Mouse (Mus musculus) stomach, embryonic 14.5 days (tissue): Measurements from ENCODE around the gene Krtcap2. TPM values are rescaled to one million over a fixed set of nuclear protein-coding genes. Genes with fewer than 3 reads are reported as not detected.
A peak's percentile ranks its signal among the peaks of the same experiment; 100 is the strongest.

Source experiments
- ATAC-seq: fragments of 200-750 bp; cut with Nextera tagmentation; 2 replicates; pipeline ENCODE4 v1.8.0; 2017; ENCODE audit warnings: low read depth, moderate TSS enrichment; ENCODE audit not compliant: insufficient number of reproducible peaks, insufficient read depth, low FRiP score
- H3K27ac ChIP-seq: fragments of 300-500 bp; sonication (generic); 2 replicates; pipeline ENCODE4 v1.5.1; 2014; ENCODE audit warnings: mild to moderate bottlenecking, low read length, moderate library complexity, mixed read lengths
- H3K27me3 ChIP-seq: fragments of 300-500 bp; sonication (generic); 2 replicates; pipeline ENCODE4 v1.6.1; 2014; ENCODE audit warnings: low read length, control low read depth, mixed read lengths; ENCODE audit not compliant: control insufficient read depth, insufficient read depth
- H3K36me3 ChIP-seq: fragments of 300-500 bp; sonication (generic); 2 replicates; pipeline ENCODE4 v1.6.1; 2014; ENCODE audit warnings: mild to moderate bottlenecking, control low read depth, low read length, moderate library complexity, mixed read lengths; ENCODE audit not compliant: control insufficient read depth, insufficient read depth
- H3K4me1 ChIP-seq: fragments of 300-500 bp; sonication (generic); 2 replicates; pipeline ENCODE4 v1.6.1; 2014; ENCODE audit warnings: low read length, control low read depth, mixed read lengths; ENCODE audit not compliant: control insufficient read depth, insufficient read depth
- H3K4me2 ChIP-seq: fragments of 300-500 bp; sonication (generic); replicated peaks from 2 replicates; pipeline ENCODE4 v1.6.1; 2014; ENCODE audit warnings: low read depth, low read length, control low read depth
- H3K4me3 ChIP-seq: fragments of 300-500 bp; sonication (generic); 2 replicates; pipeline ENCODE4 v1.5.1; 2014; ENCODE audit warnings: low read depth, low read length, control low read depth
- H3K9ac ChIP-seq: fragments of 300-500 bp; sonication (generic); replicated peaks from 2 replicates; pipeline ENCODE4 v1.6.1; 2014; ENCODE audit warnings: low read depth, mild to moderate bottlenecking, control low read depth, low read length, moderate library complexity, mixed read lengths
- H3K9me3 ChIP-seq: fragments of 300-500 bp; sonication (generic); 2 replicates; pipeline ENCODE4 v1.6.1; 2016; ENCODE audit warnings: low read depth, low read length, control low read depth; ENCODE audit not compliant: control insufficient read depth
- WGBS: fragments of 180-500 bp; shearing (Covaris S2); extraction: QIAGEN DNeasy Blood & Tissue Kit; methylation state at CpG from one replicate; pipeline ENCODE4 v1.1.7; 2014; 5-methylcytosine and 5-hydroxymethylcytosine counted together
- polyA plus RNA-seq: library from polyadenylated mRNA; unstranded; fragments of >200 nt; fragmentation: Nextera tagmentation; extraction: Ambion mirVana; gene quantifications from 2 replicates; pipeline ENCODE4 v1.2.1, GENCODE M21; 2014

Gene Krtcap2
- polyA plus RNA-seq, 1 experiment from 2014 or later: 314 TPM

DNA sequence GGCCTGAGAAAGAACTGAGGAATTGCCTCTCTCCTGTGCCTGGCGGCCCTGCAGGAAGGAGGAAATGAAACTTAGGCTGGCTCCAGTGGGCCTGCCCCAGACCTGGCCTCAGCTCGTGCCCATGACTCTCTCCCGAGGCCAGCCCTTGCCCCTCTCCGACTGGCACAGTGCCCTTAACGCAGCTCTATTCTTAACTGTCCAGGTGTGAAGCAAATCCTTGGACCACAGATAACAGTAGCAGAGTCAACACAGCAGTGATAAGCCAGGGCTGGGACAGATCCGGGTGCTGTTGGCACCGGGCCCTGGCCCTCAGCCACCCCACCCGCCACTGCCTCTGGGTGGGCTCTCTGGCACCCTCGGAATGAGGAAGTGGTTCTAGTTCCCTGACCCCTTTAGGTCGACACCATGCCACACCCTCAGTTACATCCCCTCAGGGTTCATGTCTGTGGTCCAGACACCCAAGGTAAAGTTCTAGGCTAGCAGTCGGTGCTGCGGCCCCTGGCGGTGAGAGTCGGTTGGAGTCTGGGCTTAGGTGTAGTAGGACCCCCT is 12.1 kb upstream of the Krtcap2 start:
- peak; percentile 62 for ATAC-seq
- Histone ChIP-seq H3K36me3 (no peaks in the 10 kb centered on the region), H3K27ac (peak overlapping the region; percentile 70; the same call in 1 of the 2 replicates), H3K9me3 (no peaks in the 10 kb centered on the region), H3K4me1 (no peaks in the 10 kb centered on the region; the same call in 1 of the 2 replicates), H3K4me2 (no peak overlapping the region), H3K27me3 (no peaks in the 10 kb centered on the region), H3K4me3 (no peak overlapping the region), H3K9ac (no peak overlapping the region)
- 67% methylated on average over 14 of the region's 14 CpGs for WGBS

DNA sequence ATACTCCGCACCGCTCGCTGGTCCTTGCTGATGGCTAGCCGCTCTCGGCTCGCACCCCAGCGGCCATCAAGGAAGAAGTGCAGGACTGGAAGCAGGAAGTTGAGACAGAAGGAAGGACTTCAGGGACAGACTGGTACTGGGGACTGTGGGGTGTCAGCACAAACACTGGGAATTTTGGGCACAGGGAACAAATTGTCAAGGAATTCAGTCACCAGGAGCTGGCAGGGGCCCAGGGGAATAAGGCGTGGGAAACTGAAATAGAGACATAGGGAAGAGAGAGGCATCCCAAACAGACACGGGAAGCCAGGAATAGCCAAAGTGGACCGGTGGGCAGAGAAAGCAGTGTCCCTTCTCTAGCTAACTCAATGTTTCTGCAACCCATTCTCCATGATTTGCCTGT is 9.2 kb upstream of the Krtcap2 start:
- Histone ChIP-seq H3K9ac (no peak overlapping the region), H3K9me3 (no peaks in the 10 kb centered on the region), H3K4me3 (no peak overlapping the region), H3K27ac (no peak overlapping the region), H3K4me2 (no peak overlapping the region), H3K36me3 (no peaks in the 10 kb centered on the region), H3K27me3 (no peaks in the 10 kb centered on the region), H3K4me1 (no peaks in the 10 kb centered on the region; the same call in 1 of the 2 replicates)
- 87% methylated on average over 10 of the region's 10 CpGs for WGBS
- ATAC-seq: no peak

DNA sequence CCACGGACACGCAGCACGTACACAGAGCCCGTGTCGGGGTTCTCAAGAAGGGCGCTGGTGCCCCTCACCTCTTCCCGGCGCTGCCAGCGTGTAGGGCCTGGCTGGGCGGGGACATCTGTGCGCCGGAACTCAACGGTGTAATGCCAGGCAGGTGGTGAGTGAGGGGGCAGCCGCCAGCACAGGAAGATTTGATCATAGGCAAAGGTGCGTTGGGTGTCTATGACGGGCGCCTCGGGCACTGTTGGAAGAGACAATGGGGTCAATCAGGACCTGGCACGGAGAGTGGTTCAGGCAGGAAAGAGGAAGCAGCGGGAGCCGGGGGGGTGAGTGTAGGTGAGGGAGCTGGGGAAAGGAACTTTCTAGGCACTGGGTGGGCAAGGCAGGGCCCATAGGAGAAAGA is 8.1 kb upstream of the Krtcap2 start:
- Histone ChIP-seq H3K4me2 (no peak overlapping the region), H3K27me3 (no peaks in the 10 kb centered on the region), H3K4me1 (no peaks in the 10 kb centered on the region; the same call in 1 of the 2 replicates), H3K4me3 (no peak overlapping the region), H3K27ac (no peak overlapping the region), H3K9ac (no peak overlapping the region), H3K9me3 (no peaks in the 10 kb centered on the region), H3K36me3 (no peaks in the 10 kb centered on the region)
- ATAC-seq: no peak
- WGBS: 93% methylated on average over 21 of the region's 21 CpGs

DNA sequence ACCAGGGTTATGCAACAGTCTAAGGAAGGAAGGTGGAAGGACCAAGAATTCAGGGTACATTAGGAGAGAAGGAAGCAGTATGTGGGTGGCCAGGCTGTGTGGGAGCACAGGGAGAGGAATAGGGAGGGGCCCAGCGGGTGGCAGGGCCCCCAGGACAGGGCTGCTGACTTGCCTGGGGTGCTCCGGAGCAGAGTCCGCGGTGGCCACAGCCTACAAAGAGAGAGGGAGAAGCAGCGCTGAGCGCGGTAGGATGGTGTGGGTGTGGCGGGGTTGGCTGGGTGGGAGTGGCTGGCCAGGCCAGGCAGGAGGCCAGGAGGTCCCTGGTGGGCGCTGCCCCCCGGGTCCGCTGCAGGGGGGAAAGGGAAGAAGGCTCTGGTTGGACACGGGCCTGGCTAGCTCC is 7.3 kb upstream of the Krtcap2 start:
- WGBS: 47% methylated on average over 11 of the region's 12 CpGs
- H3K4me2 ChIP-seq: no peak overlapping the region
- H3K27me3 ChIP-seq: no peaks in the 10 kb centered on the region
- H3K4me1 ChIP-seq: no peaks in the 10 kb centered on the region; the same call in 1 of the 2 replicates
- no peaks in the 10 kb centered on the region for H3K9me3 ChIP-seq
- H3K4me3 ChIP-seq: no peak overlapping the region
- H3K27ac ChIP-seq: no peak overlapping the region
- H3K36me3 ChIP-seq: no peaks in the 10 kb centered on the region
- ATAC-seq: no peak
- no peak overlapping the region for H3K9ac ChIP-seq

DNA sequence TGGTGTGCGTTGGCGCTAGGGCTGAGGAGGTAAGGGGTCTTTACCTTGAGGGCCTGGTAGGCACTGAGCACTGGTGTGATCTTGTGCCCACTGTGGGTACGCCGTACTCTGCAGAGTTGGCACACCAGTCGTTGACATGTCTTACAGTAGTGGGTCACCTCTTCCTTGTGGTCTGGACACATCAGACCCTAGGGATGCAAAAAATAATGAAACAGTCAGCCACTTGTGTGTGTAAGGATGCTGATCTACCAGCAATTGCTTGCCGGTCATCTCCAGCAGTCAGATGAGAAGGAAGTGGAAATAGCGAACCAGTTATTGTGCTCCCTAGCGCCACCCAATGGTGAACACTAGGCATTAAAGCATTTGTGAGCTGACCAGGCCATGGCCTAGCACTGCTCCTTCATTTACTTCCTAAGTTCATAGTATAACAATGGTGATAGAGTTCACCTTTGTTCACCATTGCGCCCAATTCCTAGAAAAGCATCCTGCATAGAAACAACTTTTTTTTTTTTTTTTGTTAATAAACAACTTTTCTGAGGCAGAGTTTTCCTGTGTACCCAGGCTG is 3.4 kb upstream of the Krtcap2 start:
- H3K27ac ChIP-seq: no peak overlapping the region
- ATAC-seq: no peak
- H3K9me3 ChIP-seq: no peaks in the 10 kb centered on the region
- no peak overlapping the region for H3K9ac ChIP-seq
- H3K27me3 ChIP-seq: no peaks in the 10 kb centered on the region
- no peak overlapping the region for H3K4me3 ChIP-seq
- H3K4me2 ChIP-seq: no peak overlapping the region
- peaks cover 20% of the 10 kb centered on the region for H3K4me1 ChIP-seq
- no peaks in the 10 kb centered on the region for H3K36me3 ChIP-seq
- 70% methylated on average over 9 of the region's 9 CpGs for WGBS

DNA sequence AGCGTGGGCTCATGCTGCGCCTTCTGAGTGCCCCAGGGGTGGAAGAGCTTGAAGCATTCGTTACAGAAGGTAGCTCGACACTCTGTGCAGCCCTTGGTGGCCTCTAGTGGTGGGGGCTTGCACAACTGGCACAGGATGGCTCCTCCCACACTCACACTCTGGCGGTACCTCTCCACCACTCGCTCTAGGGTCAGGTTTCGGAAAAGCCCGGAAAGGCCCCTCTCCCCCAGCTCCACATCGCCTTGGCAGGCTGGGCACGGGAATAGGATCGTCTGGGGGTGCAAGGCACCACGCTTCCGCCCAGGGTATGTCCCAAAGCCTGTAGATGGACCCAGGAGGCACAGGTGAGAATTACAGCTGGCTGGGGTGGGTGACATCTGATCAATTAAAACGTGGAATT is 2.2 kb upstream of the Krtcap2 start:
- no peaks in the 10 kb centered on the region for H3K36me3 ChIP-seq
- 10% methylated on average over 14 of the region's 14 CpGs for WGBS
- H3K9ac ChIP-seq: no peak overlapping the region
- no peak overlapping the region for H3K4me3 ChIP-seq
- ATAC-seq: no peak
- H3K4me1 ChIP-seq: peaks cover 20% of the 10 kb centered on the region
- H3K27me3 ChIP-seq: no peaks in the 10 kb centered on the region
- no peak overlapping the region for H3K27ac ChIP-seq
- no peaks in the 10 kb centered on the region for H3K9me3 ChIP-seq
- H3K4me2 ChIP-seq: peak overlapping the region; percentile 52

DNA sequence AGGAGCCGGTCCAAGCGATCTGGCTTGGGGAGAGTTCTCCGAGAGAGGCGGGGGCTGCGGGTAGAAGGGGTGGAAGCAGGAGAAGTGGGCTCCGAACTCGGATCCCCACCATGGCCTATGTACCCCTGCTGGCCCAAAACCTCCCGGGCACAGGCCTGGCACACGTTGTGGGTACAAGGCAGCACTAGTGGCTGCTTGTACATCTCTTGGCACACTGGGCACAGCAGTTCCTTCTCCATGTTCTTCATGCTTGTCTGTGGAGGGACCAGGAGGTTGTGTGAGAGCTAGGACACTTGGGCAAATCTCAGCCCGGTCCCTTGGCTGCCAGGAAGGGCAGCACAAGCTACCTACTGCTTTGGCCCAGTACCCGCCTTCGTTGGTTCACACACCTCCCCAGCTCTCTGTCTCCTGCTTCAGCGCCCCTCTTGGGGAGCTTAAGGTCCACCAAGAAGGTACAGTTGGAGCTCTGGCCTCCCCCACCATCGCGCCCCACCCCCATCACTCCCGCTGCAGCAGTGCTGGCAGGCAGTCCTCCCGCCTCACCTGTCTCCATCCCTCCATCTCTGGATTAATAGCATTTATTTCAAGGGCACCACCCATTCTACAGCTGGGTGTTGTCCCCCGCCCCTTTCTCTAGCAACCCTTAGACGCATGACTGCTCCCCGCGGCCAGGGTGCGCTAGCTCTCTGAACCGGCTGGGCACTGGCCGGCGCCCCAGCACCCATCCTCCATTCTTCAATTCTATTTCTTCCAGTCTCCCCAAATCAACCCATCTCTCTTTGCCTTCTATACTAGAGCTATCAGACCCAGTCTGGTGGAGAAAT is 1.4 kb upstream of the Krtcap2 start:
- 0 out of 2 replicates have a peak overlapping the region, but pooled peaks have one; percentile 11 for H3K9ac ChIP-seq
- H3K9me3 ChIP-seq: no peaks in the 10 kb centered on the region
- no peaks in the 10 kb centered on the region for H3K27me3 ChIP-seq
- peaks cover 20% of the 10 kb centered on the region for H3K4me1 ChIP-seq
- 14% methylated on average over 25 of the region's 25 CpGs for WGBS
- ATAC-seq: peak; percentile 20; the same call in 1 of the 2 replicates
- peak overlapping the region; percentile 33 for H3K4me3 ChIP-seq
- H3K4me2 ChIP-seq: peak overlapping the region; percentile 52
- no peak overlapping the region for H3K27ac ChIP-seq
- peaks cover 1% of the 10 kb centered on the region; the same call in 1 of the 2 replicates for H3K36me3 ChIP-seq

DNA sequence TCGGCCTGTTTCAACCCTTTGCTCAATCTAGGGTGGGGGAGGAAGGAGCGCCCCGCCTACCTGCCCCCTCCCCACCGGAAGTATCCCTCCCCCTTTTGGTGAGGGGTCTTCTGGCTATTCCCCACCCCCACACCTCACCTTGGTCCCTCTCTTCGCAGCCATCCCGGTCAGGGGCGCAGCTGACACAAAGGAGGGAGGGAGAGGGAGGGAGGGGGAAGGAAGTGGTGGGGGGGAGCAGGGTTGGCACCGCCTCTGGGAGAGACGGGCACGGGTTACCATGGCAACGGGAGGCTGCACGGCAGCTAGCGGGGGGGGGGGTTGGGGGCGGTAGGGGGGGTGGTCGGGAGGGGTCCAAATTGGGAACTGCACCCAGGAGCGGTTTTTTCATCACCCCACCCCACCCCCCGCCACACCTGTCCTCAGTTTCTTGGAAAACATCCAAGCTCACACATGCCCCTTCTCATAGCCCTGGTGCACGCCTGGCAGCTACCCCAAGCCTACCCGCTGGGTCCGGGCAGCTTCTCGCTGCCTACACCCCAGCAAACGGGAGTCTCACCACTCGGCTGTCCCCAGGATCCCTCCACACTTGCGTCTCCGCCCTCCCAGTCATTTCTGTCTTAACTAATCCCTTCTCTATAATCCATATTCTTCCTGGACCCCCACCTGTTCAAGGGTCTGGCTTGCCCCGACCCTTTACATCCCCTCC is 631 bp upstream of the Krtcap2 start:
- Histone ChIP-seq H3K9ac (0 out of 2 replicates have a peak overlapping the region, but pooled peaks have one; percentile 11), H3K36me3 (peaks cover 5% of the 10 kb centered on the region; the same call in 1 of the 2 replicates), H3K9me3 (no peaks in the 10 kb centered on the region), H3K4me3 (peak overlapping the region; percentile 33), H3K4me1 (peaks cover 20% of the 10 kb centered on the region), H3K4me2 (peak overlapping the region; percentile 52), H3K27ac (peak overlapping the region; percentile 39; the same call in 1 of the 2 replicates), H3K27me3 (no peaks in the 10 kb centered on the region)
- under 1% methylated on average over 24 of the region's 26 CpGs for WGBS
- ATAC-seq: no peak
